Comparison of ENCODE assay signal across 7 mouse cellular contexts in genomic region chr4:109406486-109407175, GRCm38 (mm10). TPM values are rescaled to one million over a fixed set of nuclear protein-coding genes. Genes with fewer than 3 reads are reported as not detected.
DNase-seq lines count a peak whose midpoint lies in the region; ATAC-seq and TF ChIP-seq lines count a peak whose summit lies in the region.

Ttc39a (plus strand) TSS chr4:109406623.

- no peaks in the 10 kb centered on the region for H3K9me3 ChIP-seq in forebrain, embryonic 13.5 days (replicated peaks)
- H3K9me3 ChIP-seq in hindbrain, embryonic 13.5 days, result no peaks in the 10 kb centered on the region
- no peaks in the 10 kb centered on the region for H3K9me3 ChIP-seq in limb, embryonic 13.5 days
- H3K9me3 ChIP-seq in midbrain, embryonic 12.5 days, result no peaks in the 10 kb centered on the region

- H3K4me2 ChIP-seq in forebrain, embryonic 13.5 days, result peak within 1 kb of the TSS; percentile 100
- H3K4me2 ChIP-seq in hindbrain, embryonic 13.5 days, result peak within 1 kb of the TSS; percentile 96
- H3K4me2 ChIP-seq in limb, embryonic 13.5 days (replicated peaks), result peak within 1 kb of the TSS; percentile 95
- peak within 1 kb of the TSS; percentile 98 for H3K4me2 ChIP-seq in midbrain, embryonic 12.5 days (replicated peaks)

- no peak for TF ChIP-seq POLR2A in testis, adult 2 months (IDR thresholded peaks at IDR 0.05; ENCODE audit: control insufficient read depth, low read depth, low read length)

- no peaks in the 10 kb centered on the region for H3K36me3 ChIP-seq in forebrain, embryonic 13.5 days (ENCODE audit: poor library complexity, severe bottlenecking)
- H3K36me3 ChIP-seq in hindbrain, embryonic 13.5 days, result no peaks in the 10 kb centered on the region
- H3K36me3 ChIP-seq in limb, embryonic 13.5 days, result no peaks in the 10 kb centered on the region
- no peaks in the 10 kb centered on the region for H3K36me3 ChIP-seq in midbrain, embryonic 12.5 days
- no peaks in the 10 kb centered on the region for H3K36me3 ChIP-seq in testis, adult 2 months (ENCODE audit: control insufficient read depth, insufficient read depth, low read length)

- DNase-seq in adrenal gland, adult (ENCODE audit: inconsistent age in 2 of 2, low spot score in 1 of 2), result peak; percentile 78 to 88
- DNase-seq in cerebellum, adult 11-12 months, result peak; percentile 78

- ATAC-seq in forebrain, embryonic 13.5 days, result peak; percentile 65
- ATAC-seq in hindbrain, embryonic 13.5 days (ENCODE audit: low FRiP score), result peak; percentile 74
- peak; percentile 67 for ATAC-seq in limb, embryonic 13.5 days (ENCODE audit: low FRiP score, low read depth)
- ATAC-seq in midbrain, embryonic 12.5 days (ENCODE audit: low FRiP score, low read depth), result peak; percentile 66

- peaks cover 16% of the 10 kb centered on the region for H3K4me1 ChIP-seq in forebrain, embryonic 13.5 days
- H3K4me1 ChIP-seq in hindbrain, embryonic 13.5 days (replicated peaks), result peaks cover 21% of the 10 kb centered on the region
- H3K4me1 ChIP-seq in limb, embryonic 13.5 days, result peaks cover 31% of the 10 kb centered on the region
- H3K4me1 ChIP-seq in midbrain, embryonic 12.5 days, result peaks cover 15% of the 10 kb centered on the region
- peaks cover 12% of the 10 kb centered on the region for H3K4me1 ChIP-seq in testis, adult 2 months (ENCODE audit: control insufficient read depth, insufficient read depth, low read length)

- H3K9ac ChIP-seq in forebrain, embryonic 13.5 days, result peak within 1 kb of the TSS; percentile 80
- peak within 1 kb of the TSS; percentile 80 for H3K9ac ChIP-seq in hindbrain, embryonic 13.5 days
- H3K9ac ChIP-seq in limb, embryonic 13.5 days, result peak within 1 kb of the TSS; percentile 81
- peak within 1 kb of the TSS; percentile 72 for H3K9ac ChIP-seq in midbrain, embryonic 12.5 days (replicated peaks)

- TF ChIP-seq CTCF in testis, adult 2 months (IDR thresholded peaks at IDR 0.05; ENCODE audit: control insufficient read depth, insufficient read depth, insufficient replicate concordance, low read depth, low read length), result no peak

- 0 out of 2 replicates have a peak within 1 kb of the TSS, but pooled peaks have one; percentile 25 for H3K27ac ChIP-seq in forebrain, embryonic 13.5 days
- H3K27ac ChIP-seq in hindbrain, embryonic 13.5 days, result peak within 1 kb of the TSS; percentile 19; the same call in 1 of the 2 replicates
- peak within 1 kb of the TSS; percentile 70; the same call in 1 of the 2 replicates for H3K27ac ChIP-seq in limb, embryonic 13.5 days
- H3K27ac ChIP-seq in midbrain, embryonic 12.5 days (replicated peaks), result 0 out of 2 replicates have a peak within 1 kb of the TSS, but pooled peaks have one; percentile 31
- H3K27ac ChIP-seq in testis, adult 2 months (ENCODE audit: control insufficient read depth, insufficient read depth, low read depth, low read length), result no peak within 1 kb of the TSS

- peak within 1 kb of the TSS; percentile 64 for H3K4me3 ChIP-seq in forebrain, embryonic 13.5 days
- peak within 1 kb of the TSS; percentile 68 for H3K4me3 ChIP-seq in hindbrain, embryonic 13.5 days
- H3K4me3 ChIP-seq in limb, embryonic 13.5 days, result peak within 1 kb of the TSS; percentile 66
- peak within 1 kb of the TSS; percentile 67 for H3K4me3 ChIP-seq in midbrain, embryonic 12.5 days
- H3K4me3 ChIP-seq in testis, adult 2 months (ENCODE audit: control insufficient read depth, low read depth, low read length), result peak within 1 kb of the TSS; percentile 45

- H3K27me3 ChIP-seq in forebrain, embryonic 13.5 days, result peaks cover 10% of the 10 kb centered on the region; the same call in 1 of the 2 replicates
- H3K27me3 ChIP-seq in hindbrain, embryonic 13.5 days, result peaks cover 12% of the 10 kb centered on the region
- no peaks in the 10 kb centered on the region for H3K27me3 ChIP-seq in limb, embryonic 13.5 days
- peaks cover 36% of the 10 kb centered on the region for H3K27me3 ChIP-seq in midbrain, embryonic 12.5 days
- no peaks in the 10 kb centered on the region for H3K27me3 ChIP-seq in testis, adult 2 months (ENCODE audit: control insufficient read depth, insufficient read depth, low read length)

- under 1% methylated on average over 54 of the region's 56 CpGs for WGBS in forebrain, embryonic 13.5 days
- under 1% methylated on average over 53 of the region's 56 CpGs for WGBS in hindbrain, embryonic 13.5 days
- 0% methylated on average over 52 of the region's 56 CpGs for WGBS in limb, embryonic 13.5 days
- under 1% methylated on average over 56 of the region's 56 CpGs for WGBS in midbrain, embryonic 12.5 days

RNA-seq across cellular contexts. Expression of gene Ttc39a, which starts in this region (rescaled TPM):
- polyA plus RNA-seq in forebrain, embryonic 13.5 days (2015; fragmentation: Nextera tagmentation; extraction: Ambion mirVana), result 0.86 and 1.0 TPM in 2 replicates
- 0.99 and 1.2 TPM in 2 replicates for polyA plus RNA-seq in hindbrain, embryonic 13.5 days (2015; fragmentation: Nextera tagmentation; extraction: Ambion mirVana)
- polyA plus RNA-seq in limb, embryonic 13.5 days (2015; fragmentation: Nextera tagmentation; extraction: Ambion mirVana), result 4.6 and 4.8 TPM in 2 replicates
- polyA plus RNA-seq in midbrain, embryonic 12.5 days (2016; fragmentation: Nextera tagmentation; extraction: Ambion mirVana), result 1.2 and 1.6 TPM in 2 replicates
- polyA plus RNA-seq in testis, adult 2 months (2012; rRNA removed), result 179 and 183 TPM in 2 replicates

Comparison
In these comparisons a context has a peak if more than half of its experiments do, and no peak if none do; other contexts are left out.
1. RNA of gene Ttc39a (polyA plus RNA-seq): 179 to 183 TPM in testis, adult 2 months; 4.6 to 4.8 TPM in limb, embryonic 13.5 days, 1.2 to 1.6 TPM in midbrain, embryonic 12.5 days, 0.86 to 1.0 TPM in forebrain, embryonic 13.5 days and 0.99 to 1.2 TPM in hindbrain, embryonic 13.5 days; every median in the first group is over 10 times any median in the second.
2. Peak in every context shown above with its lines, with median percentiles within 50 percentile points of each other: ATAC-seq, H3K4me2 ChIP-seq, H3K4me3 ChIP-seq and H3K9ac ChIP-seq.